Mouse (Mus musculus) lung, adult 2 months (tissue): Measurements from ENCODE around the gene St7. TPM values are rescaled to one million over a fixed set of nuclear protein-coding genes. Genes with fewer than 3 reads are reported as not detected.
A peak's percentile ranks its signal among the peaks of the same experiment; 100 is the strongest.

Experiments
- DNase-seq: peaks from one replicate; pipeline ENCODE4 v3.0.0; 2022
- H3K4me1 ChIP-seq: fragments of 200-500 bp; 2 replicates; pipeline ENCODE4 v1.6.1; 2011; ENCODE audit warnings: low read length; ENCODE audit not compliant: control insufficient read depth, insufficient read depth
- H3K4me3 ChIP-seq: fragments of 200-500 bp; replicated peaks from 2 replicates; pipeline ENCODE3; 2011; ENCODE audit warnings: low read depth, mild to moderate bottlenecking, control low read depth, low read length; ENCODE audit errors: extremely low read depth
- CTCF ChIP-seq: fragments of 200-500 bp; IDR thresholded peaks from 2 replicates; pipeline ENCODE4 v1.5.1; 2011; ENCODE audit warnings: mild to moderate bottlenecking, low read length, control low read depth; ENCODE audit not compliant: insufficient read depth
- POLR2A ChIP-seq: fragments of 200-500 bp; IDR thresholded peaks from 2 replicates; pipeline ENCODE4 v1.6.1; 2011; ENCODE audit warnings: low read depth, mild to moderate bottlenecking, control low read depth, low read length, borderline replicate concordance; ENCODE audit errors: extremely low read depth
- WGBS: fragments of 180-500 bp; shearing (Covaris S2); methylation state at CpG from one replicate; pipeline ENCODE4 v1.1.7; 2018; 5-methylcytosine and 5-hydroxymethylcytosine counted together
- polyA plus RNA-seq: library from polyadenylated mRNA; depleted of rRNA; stranded (reverse); fragments of >200 nt; gene quantifications from 2 replicates; pipeline ENCODE4 v1.2.3, GENCODE M21; 2012

Gene St7
- polyA plus RNA-seq, 1 experiment, result 9.9 TPM

DNA sequence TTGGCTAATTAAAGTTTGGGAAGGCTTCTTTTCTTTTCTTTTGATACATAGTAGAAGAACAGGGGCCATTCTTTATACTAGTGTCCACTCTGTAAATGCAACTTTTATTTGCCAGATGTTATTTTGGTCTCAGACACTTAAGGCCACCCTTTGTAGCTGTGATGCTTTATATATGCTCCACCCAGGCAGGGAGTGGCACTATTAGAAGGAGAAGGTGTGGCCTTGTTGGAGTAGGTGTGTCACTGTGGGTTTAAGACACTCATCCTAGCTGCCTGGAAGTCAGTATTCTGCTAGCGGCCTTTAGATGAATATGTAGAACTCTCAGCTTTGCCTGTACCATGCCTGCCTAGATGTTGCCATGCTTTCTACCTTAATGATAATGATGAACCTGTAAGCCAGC, 137.2 kb downstream of the St7 start:
- 96% methylated on average over 1 of the region's 1 CpGs for whole genome bisulfite sequencing
- no peaks in the 10 kb centered on the region; the same call in 1 of the 2 replicates for H3K4me1 ChIP-seq
- no peak for DNase-seq

DNA sequence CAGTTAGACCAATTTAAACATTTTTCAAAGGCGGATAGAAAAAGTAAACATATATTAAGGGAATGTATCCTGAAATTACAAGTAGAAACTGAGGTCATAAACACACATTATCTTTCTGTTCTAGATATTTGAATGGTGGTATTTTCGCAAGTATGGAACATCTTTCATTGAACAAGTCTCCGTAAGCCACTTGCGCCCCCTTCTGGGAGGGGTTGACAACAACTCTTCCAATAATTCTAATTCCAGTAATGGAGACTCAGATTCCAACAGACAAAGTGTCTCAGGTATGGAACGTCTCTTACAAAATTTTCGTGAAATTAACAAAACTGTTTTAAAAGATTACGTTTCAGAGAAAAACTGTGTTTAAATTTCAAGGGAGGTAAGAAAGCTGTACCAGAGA, 141.8 kb downstream of the St7 start:
- no peak overlapping the region for H3K4me3 ChIP-seq
- TF ChIP-seq CTCF (peak; percentile 54), POLR2A (no peak)
- 30% methylated on average over 7 of the region's 7 CpGs for WGBS
- H3K4me1 ChIP-seq, result no peaks in the 10 kb centered on the region
- peak; percentile 59 for DNase-seq

More for the DNA sequence above, 137.2 kb downstream of the St7 start:
- TF ChIP-seq CTCF (no peak), POLR2A (no peak)
- H3K4me3 ChIP-seq, result no peak overlapping the region

DNA sequence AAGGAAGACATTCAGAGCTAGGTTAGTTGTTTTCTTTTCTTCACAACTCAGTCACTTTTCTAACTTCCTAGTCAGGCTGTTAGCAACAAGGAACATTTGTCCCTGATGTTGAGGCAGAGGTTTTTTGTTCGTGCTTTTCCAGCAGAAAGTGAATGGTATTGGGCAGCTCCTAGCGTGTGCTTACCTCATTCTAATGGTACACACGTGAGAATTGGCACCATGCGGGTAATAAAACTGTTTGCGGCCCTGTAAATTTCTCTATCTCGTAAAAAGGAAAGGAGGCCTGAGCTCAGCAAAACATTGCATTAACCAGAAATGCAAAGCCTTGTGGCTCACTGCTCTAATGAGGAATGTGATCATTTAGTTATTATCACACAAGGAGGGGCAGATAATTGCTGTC, 143.0 kb downstream of the St7 start:
- no peak for TF ChIP-seq POLR2A
- WGBS, result 87% methylated on average over 6 of the region's 6 CpGs
- no peak overlapping the region for H3K4me3 ChIP-seq
- H3K4me1 ChIP-seq, result no peaks in the 10 kb centered on the region
- DNase-seq, result no peak

DNA sequence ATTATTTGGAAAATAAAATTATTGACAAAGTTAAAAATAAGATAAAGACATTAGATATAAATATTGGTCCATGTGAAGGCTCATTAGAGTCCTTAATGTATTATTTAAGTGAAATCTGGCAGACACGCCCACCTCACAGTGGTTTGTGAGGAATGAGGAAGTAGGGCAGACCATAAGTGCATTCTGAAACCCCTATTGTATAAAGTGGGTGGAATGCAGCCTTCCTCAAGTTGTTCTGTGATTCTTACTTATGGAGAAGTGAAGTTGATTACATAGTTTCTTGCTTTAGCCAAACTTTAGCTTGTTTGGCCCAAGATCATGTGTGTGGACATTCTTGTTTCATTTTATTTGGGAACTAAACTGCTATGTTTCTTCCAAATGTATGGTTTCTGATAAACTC, 144.9 kb downstream of the St7 start:
- no peak for DNase-seq
- WGBS, result 67% methylated on average over 1 of the region's 1 CpGs
- no peaks in the 10 kb centered on the region for H3K4me1 ChIP-seq
- TF ChIP-seq CTCF (no peak), POLR2A (no peak)
- H3K4me3 ChIP-seq, result no peak overlapping the region

DNA sequence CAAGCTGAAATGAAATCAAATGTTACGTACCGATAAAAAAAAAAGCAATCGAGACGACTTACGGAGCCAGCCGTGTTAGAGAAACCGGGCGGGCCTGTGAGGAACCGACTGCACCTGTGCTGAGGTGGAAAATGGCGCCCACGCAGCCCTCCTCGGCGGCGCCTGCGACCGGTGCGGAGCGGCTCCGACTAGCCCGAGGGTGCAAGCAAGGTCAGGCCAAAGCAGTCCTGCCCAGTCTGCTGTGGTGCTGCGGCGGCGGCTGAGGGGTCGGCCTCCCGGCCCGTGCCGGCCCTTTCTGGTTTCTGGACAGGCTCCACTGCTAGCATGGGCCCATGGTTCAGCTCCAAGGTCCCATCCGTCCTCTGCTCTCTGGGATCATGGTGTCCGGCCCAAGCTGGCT, 147.7 kb downstream of the St7 start:
- H3K4me1 ChIP-seq, result no peaks in the 10 kb centered on the region
- no peak overlapping the region for H3K4me3 ChIP-seq
- TF ChIP-seq CTCF, result no peak
- TF ChIP-seq POLR2A, result no peak
- 85% methylated on average over 29 of the region's 29 CpGs for WGBS
- no peak for DNase-seq

DNA sequence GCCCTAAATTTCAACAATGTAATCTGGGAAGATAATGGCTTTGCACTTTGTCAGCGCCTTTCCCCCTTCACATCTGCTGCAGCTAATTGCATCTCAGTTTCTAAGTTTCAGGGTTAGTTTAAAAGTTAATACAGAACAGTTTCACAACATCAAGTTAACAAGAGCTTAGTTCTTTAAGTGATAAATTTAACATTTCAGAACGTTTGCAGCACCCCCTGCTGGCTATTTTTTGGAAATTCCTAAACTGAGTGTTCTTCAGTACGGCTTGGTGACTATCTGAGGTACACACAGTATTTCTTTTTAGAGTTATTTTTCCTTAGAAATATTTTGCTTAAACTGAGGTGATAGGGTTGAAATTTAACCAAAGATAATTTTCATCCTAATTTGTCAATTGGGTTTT, 150.0 kb downstream of the St7 start:
- no peaks in the 10 kb centered on the region for H3K4me1 ChIP-seq
- 30% methylated on average over 3 of the region's 3 CpGs for WGBS
- no peak overlapping the region for H3K4me3 ChIP-seq
- TF ChIP-seq CTCF (no peak), POLR2A (no peak)
- DNase-seq, result peak; percentile 24

DNA sequence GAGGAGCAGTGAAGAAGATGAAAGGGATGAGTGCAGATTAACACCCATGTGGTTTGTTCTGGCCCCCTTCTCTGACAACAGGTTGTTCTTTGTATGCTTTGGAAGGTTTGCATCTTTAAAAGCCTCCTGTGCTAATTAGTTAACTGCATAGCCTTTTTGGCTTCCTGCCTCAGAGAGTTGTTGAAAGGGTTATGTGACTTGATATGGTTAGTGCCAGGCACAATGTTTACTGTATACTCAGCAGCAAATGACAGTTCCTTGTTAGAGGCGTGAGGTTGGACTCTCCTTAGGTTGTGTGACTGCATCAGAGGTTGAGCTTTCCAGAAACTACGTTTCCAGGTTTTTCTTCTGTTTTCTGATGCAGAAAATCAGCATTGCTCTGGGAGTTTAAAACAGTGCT, 158.6 kb downstream of the St7 start:
- no peak for DNase-seq
- TF ChIP-seq CTCF, result no peak
- no peak for TF ChIP-seq POLR2A
- Histone ChIP-seq H3K4me1 (no peaks in the 10 kb centered on the region), H3K4me3 (no peak overlapping the region)
- 57% methylated on average over 2 of the region's 2 CpGs for WGBS

DNA sequence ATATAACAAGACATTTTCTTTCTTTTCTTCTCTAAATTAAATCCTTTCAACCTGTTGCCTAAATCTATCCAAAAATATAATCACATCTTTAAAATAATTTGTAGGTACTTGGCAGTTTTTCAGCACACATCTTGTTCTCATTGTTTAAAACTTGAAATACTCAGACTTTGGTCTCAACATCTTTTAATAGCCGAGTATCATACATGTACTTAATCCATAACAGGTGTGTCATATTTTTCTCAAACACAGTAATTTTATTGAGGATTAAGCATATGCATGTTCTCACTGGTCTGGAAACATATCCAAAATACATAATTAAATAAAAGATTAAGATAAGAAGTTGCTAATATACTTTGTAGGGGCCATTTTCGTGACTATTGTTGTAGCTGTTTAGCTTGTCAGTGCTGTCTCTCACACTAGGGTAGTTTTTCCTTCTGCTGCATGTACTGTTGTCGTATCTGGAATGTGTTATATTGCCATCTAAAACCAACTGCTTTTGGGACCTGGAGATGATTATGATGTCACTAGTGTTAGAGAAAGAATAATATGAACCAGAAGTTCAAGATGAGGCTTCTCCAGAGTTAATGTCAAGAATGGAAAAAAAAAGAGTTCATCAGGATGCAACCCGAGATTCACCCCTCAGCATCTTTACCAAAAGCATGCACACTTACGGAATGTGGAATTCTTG, 161.0 kb downstream of the St7 start:
- no peak for DNase-seq
- 84% methylated on average over 5 of the region's 5 CpGs for WGBS
- Histone ChIP-seq H3K4me1 (no peaks in the 10 kb centered on the region), H3K4me3 (no peak overlapping the region)
- TF ChIP-seq POLR2A (no peak), CTCF (no peak)

DNA sequence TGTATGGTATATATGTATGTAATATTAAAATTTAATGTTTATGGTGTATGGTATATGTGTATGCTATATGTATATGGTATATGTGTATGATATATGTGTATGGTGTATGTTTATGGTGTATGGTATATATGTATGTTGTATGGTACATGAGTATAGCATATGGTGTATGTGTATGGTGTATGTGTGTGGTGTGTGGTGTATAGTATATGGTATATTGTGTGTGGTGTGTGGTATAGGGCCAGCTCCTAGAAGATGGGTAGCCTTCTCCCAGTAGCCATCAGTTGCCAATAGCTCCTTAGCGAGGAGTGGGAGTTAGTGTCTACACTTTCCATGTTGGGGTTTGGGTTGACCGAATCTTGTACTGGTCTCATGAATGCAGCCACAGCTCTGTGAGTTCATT, 162.9 kb downstream of the St7 start:
- TF ChIP-seq POLR2A (no peak), CTCF (no peak)
- WGBS, result 92% methylated on average over 2 of the region's 2 CpGs

DNA sequence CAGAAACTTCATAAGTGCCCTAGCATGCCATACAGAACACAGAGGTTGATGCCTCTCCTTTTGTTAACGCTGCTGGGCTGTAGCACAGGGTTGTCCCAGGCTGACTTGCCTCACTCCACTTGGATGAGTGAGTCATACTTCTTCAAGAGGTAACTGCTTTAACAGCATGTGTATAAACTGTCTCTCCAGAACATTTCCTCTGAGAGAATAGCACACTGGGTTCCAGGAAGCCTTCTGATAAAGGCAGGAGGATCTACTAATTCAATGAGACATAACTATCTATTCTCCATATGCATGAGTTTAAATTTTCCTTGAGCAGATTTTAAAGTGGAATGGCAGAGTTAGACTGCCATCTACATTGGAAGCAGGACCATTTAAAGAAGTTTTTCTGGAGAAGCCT, 166.8 kb downstream of the St7 start:
- 73% methylated on average over 1 of the region's 1 CpGs for WGBS
- no peak for DNase-seq
- H3K4me1 ChIP-seq, result no peaks in the 10 kb centered on the region
- TF ChIP-seq POLR2A, result no peak
- no peak for TF ChIP-seq CTCF
- H3K4me3 ChIP-seq, result no peak overlapping the region

More for the DNA sequence above, 162.9 kb downstream of the St7 start:
- no peak for DNase-seq
- H3K4me1 ChIP-seq, result no peaks in the 10 kb centered on the region
- no peak overlapping the region for H3K4me3 ChIP-seq

DNA sequence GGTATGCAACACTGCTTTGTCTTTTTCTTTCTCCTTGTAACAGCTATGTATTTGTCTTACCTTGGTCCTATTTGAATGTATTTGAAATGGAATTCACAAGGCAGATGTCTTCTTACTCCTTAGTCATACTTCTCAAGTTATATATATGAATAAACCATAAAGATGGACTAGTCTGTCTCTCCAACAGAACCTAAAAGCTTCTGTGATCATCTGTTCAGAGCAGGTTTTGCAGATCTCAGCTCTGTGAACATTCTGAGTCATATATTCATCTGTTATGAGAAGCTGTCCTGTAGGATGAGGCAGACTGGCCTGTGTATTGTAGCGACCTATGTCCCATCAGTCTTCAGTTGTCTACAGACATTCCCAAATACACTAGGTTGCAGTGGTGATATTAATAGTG, 167.7 kb downstream of the St7 start:
- Histone ChIP-seq H3K4me1 (no peaks in the 10 kb centered on the region), H3K4me3 (no peak overlapping the region)
- 90% methylated on average over 1 of the region's 1 CpGs for WGBS
- TF ChIP-seq CTCF, result no peak
- no peak for TF ChIP-seq POLR2A
- no peak for DNase-seq
